Mouse (Mus musculus) embryonic fibroblast, embryonic 13.5 days (primary cell): ENCODE measurements around the gene Zfp804a.

ENCODE experiments used
- CTCF ChIP-seq: IDR thresholded peaks from 2 replicates; pipeline ENCODE4 v1.5.1; 2011; ENCODE audit warnings: mild to moderate bottlenecking, control low read depth, low read length, moderate library complexity, borderline replicate concordance; ENCODE audit not compliant: insufficient read depth
- POLR2A ChIP-seq: IDR thresholded peaks from 2 replicates; pipeline ENCODE4 v1.6.1; 2011; ENCODE audit warnings: low read depth, mild to moderate bottlenecking, control low read depth, low read length, moderate library complexity

GRCm38 (mm10) chr2:82054446-82054845 is 1.4 kb downstream of the Zfp804a start:
- TF ChIP-seq POLR2A (no peak), CTCF (no peak)
